Mouse (Mus musculus) heart, postnatal 14 days (tissue): ENCODE results near the gene Utp3. TPM values are rescaled to one million over a fixed set of nuclear protein-coding genes. Genes with fewer than 3 reads are reported as not detected.

Experiments
- DNase-seq, 2 experiments: peaks; one replicate each; pipeline ENCODE4 v3.0.0; 2021 to 2022
- intact Hi-C: fragments of 180-260 bp; cut with DNase I; formaldehyde crosslinking; loops from one replicate; pipeline ENCODE4 v1.15.1; 2025
- total RNA-seq, 2 experiments: library from RNA; stranded (reverse); gene quantifications; 2 replicates each; pipeline ENCODE4 v1.2.3; 2021

Gene Utp3
- total RNA-seq, 2 experiments from 2014 or later, result 20.5 to 20.7 TPM

DNA sequence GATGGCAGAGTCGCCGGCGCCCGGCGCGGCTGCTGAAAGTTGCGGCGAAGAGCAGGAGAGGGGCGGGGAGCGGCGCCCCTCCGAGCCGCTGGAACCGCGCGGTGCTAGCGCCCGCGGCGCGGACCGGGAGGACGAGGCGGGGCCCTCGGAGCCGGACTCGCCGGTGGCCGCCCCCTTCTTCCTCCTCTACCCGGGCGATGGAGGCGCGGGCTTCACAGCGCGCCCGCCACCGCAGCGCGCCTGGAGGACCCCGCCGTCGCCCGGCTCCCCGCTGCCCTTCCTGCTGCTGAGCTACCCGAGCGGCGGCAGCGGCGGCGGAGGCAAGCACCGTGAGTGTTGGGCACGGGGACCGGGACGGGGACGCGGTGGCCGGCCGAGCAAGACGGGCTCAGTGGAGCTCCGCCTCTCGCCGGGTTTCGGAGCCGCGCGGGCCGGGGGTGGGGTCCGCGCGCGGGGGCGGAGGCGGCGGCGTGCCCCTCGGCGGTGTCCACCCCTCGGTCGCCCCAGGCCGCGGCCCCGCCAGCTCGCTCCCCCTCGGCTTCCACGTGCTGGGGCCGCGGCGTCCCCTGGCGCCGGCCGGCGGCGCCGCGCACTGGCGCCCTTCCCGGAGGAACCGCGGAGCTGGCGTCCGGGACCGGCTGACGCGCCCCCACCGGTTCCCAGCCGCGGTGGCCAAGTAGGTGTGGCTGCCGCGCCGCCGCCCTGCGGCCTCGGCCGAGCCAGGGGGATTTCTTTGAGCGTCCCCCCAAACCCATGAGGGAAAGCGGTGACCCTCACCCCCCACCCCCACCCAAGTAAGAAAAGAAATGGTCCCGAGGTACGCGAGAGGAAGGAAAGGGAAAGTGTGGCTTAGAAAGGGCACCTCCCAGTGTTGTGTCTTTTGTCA, 11.1 kb downstream of the Utp3 start:
- intact Hi-C loops, result loop anchor here (5.0 to 10.0 kb wide), 2 partner anchors 107 to 199 kb away; partner anchors contain the start of gene Dck
- DNase-seq, result peak; percentile 82 to 86

GRCm38 (mm10) chr5:88566034-88566841, 12.0 kb downstream of the Utp3 start:
- DNase-seq, result no peak
- intact Hi-C loops, result loop anchor here (5.0 to 10.0 kb wide), 2 partner anchors 106 to 199 kb away; partner anchors contain the start of gene Dck

GRCm38 (mm10) chr5:88569541-88569940, 15.3 kb downstream of the Utp3 start:
- intact Hi-C loops, result loop anchor here (5.0 to 10.0 kb wide), 2 partner anchors 103 to 195 kb away; partner anchors contain the start of gene Dck
- DNase-seq, result no peak

GRCm38 (mm10) chr5:88574829-88575228, 20.6 kb downstream of the Utp3 start:
- no peak for DNase-seq
- intact Hi-C loops, result no loop called here

DNA sequence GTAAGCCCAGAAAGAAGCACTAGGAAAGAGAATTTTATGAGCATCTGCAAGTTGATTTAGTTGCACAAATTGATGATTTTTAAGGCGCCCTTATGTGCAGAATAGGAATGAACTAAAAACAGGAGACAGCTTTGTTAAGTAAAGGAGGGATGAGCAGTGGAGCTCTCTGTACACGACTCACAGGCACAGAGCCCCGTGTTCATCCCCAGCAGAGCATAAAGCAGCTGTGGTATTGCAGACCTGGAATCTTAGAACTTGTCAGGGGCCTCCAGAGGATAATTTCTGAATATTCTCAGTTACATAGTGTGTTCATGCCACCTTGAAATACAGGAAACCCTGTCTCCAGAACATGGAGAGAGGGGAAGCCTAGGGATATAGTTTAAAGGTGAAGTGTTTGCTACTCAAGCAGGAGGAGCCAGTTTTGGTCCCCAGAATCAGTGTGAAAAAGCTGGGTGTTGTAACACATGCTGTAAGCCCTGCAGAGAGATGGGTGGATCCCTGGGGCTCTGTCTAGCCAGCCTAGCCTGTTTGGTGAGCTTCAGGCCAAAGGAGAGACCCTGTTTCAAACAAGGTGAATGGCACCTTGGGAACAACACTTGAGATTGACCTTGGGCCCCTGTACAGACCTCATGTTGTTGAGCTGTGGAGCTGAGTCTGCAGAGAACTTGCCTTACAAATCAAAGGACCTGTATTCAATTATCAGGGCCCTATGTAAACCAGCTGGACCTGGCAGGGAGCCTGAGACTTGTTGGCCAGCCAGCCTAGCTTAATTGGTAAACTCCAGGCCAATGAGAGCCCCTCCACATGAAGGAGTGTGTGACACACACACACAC, 21.5 kb downstream of the Utp3 start:
- intact Hi-C loops, result no loop called here
- DNase-seq, result no peak

DNA sequence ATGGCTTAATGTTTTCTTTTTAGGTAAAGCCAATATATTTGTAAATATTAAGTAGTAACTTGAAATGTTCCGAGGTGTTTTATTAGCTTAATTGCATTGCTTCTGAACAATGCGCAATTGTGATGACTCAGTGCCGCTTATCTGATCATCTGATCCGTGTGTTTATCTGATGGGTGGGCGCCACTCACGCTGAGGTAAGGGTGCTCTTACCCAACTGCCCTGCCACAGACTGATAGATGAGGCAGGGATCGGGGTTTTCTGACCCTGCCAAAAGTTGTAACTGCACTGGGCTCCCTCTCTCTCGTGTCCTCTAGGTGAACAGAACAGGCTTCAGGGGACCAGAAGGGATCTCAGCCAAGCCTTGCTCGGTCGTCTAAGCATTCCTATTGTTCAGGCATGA, 26.4 kb downstream of the Utp3 start:
- intact Hi-C loops, result no loop called here

DNA sequence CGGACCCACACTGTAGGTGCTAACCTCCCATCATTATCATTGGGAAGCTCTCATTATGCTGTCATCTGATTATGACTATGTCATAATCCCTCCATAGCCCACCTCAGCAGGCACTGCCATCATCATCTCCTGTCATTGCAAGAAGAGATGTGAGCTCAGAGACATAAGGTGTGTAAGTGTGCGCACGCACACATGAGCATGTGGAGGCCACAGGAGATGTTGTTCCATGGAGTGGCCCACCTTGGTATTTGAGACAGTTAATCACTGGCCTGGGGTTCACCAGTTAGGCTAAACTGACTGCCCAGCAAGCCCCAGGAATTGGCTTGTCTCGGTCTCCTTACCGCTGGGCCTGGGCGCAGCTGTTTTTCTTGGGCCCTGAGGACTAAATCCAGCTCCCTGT, 27.1 kb downstream of the Utp3 start:
- intact Hi-C loops, result no loop called here
- no peak for DNase-seq

More for the DNA sequence above, 26.4 kb downstream of the Utp3 start:
- DNase-seq, result no peak

DNA sequence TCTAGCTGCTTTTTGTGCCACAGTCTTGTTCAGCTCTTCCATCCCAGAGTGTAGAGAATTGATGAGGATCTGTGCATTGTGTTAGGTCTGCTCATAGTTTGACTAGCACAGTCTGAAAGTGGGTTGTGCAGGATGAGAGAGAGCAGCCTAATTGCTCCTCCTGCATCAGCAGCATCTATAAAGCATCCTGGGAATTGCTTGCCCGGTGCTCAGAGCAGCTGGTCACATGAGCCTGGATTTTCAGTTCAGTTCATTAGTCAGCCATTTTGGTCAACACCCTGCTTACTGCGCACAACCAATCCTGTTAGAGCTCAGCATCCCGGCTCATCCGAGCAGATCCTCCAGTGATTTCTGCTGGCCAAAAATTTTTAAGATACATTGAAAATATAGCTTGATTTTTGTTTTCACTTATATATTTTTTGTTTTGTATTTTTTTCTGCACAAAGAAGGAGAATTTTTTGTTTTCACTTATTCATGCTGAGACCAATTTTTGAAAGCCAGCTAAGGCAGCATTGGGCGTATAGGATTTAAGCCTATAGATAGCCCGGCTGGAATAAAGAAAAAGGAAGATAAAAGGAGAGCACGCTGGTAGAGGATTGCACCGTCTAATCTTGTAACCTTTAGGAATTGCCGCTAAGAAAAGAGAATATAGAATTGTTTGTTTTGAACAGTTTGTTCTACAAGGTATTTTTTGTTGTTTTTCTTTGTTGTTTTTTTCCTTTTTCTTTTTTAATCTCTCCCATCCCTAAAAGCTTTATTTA, 29.2 kb downstream of the Utp3 start:
- intact Hi-C loops, result no loop called here
- DNase-seq, result peak in 1 of 2 experiments; percentile 11

GRCm38 (mm10) chr5:88584061-88584460, 29.8 kb downstream of the Utp3 start:
- no peak for DNase-seq
- intact Hi-C loops, result no loop called here

GRCm38 (mm10) chr5:88586407-88587174, 32.3 kb downstream of the Utp3 start:
- intact Hi-C loops, result loop anchor here (5.0 kb wide), 1 partner anchor 41 kb away; no protein-coding TSS in a partner anchor
- DNase-seq, result peak in 1 of 2 experiments; percentile 16

- intact Hi-C loops, result loop anchor here (5.0 kb wide), 1 partner anchor 40 kb away; no protein-coding TSS in a partner anchor
- DNase-seq, result peak; percentile 17 to 34
Observed at GRCm38 (mm10) chr5:88587211-88587934, 33.1 kb downstream of the Utp3 start.

- DNase-seq, result no peak
- intact Hi-C loops, result loop anchor here (5.0 kb wide), 1 partner anchor 39 kb away; no protein-coding TSS in a partner anchor
Observed at GRCm38 (mm10) chr5:88588481-88588880, 34.2 kb downstream of the Utp3 start.

GRCm38 (mm10) chr5:88593421-88594172, 39.3 kb downstream of the Utp3 start:
- intact Hi-C loops, result no loop called here
- no peak for DNase-seq

DNA sequence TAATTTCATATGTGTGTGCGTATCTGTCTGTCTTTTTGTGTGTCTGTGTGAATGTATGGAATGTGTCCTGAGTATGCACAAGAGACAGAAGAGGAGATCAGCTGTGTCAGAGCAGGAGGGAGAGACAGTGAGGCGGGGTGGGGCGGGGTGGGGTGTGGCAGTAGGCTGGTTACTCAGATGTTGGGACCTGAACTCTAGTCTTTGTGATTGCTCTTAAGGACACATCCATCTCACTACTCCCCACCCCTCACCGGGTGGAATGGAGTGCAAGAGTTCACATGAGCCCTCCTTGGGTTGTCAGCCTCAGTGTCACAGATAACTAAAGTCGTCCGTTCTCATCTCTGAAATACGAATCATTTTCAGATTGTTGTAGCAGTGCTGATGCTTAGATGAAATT, 39.9 kb downstream of the Utp3 start:
- intact Hi-C loops, result no loop called here
- DNase-seq, result no peak

- intact Hi-C loops, result no loop called here
- DNase-seq, result no peak
Observed at GRCm38 (mm10) chr5:88595537-88596455, 41.5 kb downstream of the Utp3 start.

- intact Hi-C loops, result no loop called here
- DNase-seq, result no peak
Observed at GRCm38 (mm10) chr5:88598961-88599360, 44.7 kb downstream of the Utp3 start.
